ENCODE assay signal across 22 mouse cellular contexts in genomic region chr9:43908325-43908724, GRCm38 (mm10).
DNase-seq lines count a peak whose midpoint lies in the region; ATAC-seq and TF ChIP-seq lines count a peak whose summit lies in the region.
"Had no signal": no experiment of that assay in that cellular context is flagged by ENCODE, and none has a peak within 500 bp of the region (broad histone marks: within the 10 kb centered on the region; RNA-seq: fewer than 3 reads in every experiment).

No protein-coding gene starts in this region.

- ATAC-seq in embryonic facial prominence, embryonic 11.5 days (replicated peaks; ENCODE audit: insufficient number of reproducible peaks, low FRiP score, low TSS enrichment, low read depth), result no peak
- ATAC-seq in limb, embryonic 11.5 days (ENCODE audit: insufficient number of reproducible peaks, low FRiP score, low TSS enrichment, low read depth), result no peak
- no peak for ATAC-seq in kidney, embryonic 15.5 days (replicated peaks; ENCODE audit: low FRiP score)
- ATAC-seq: forebrain, embryonic 15.5 days; intestine, embryonic 15.5 days had no signal

- H3K4me1 ChIP-seq in embryonic facial prominence, embryonic 11.5 days (ENCODE audit: control insufficient read depth, insufficient read depth, low read length), result no peaks in the 10 kb centered on the region
- peaks cover 10% of the 10 kb centered on the region for H3K4me1 ChIP-seq in embryonic facial prominence, embryonic 10.5 days
- H3K4me1 ChIP-seq in limb, embryonic 11.5 days (ENCODE audit: control insufficient read depth, insufficient read depth, low read length), result no peaks in the 10 kb centered on the region
- H3K4me1 ChIP-seq in limb, embryonic 10.5 days, result peaks cover 9% of the 10 kb centered on the region; the same call in 1 of the 2 replicates
- H3K4me1 ChIP-seq in ES-E14 (ENCODE audit: control insufficient read depth in 2 of 2, insufficient read depth in 2 of 2, low read length in 2 of 2, poor library complexity in 1 of 2), result no peaks in the 10 kb centered on the region
- no peaks in the 10 kb centered on the region for H3K4me1 ChIP-seq in kidney, embryonic 15.5 days
- H3K4me1 ChIP-seq: forebrain, embryonic 15.5 days; intestine, embryonic 15.5 days; limb, embryonic 13.5 days; liver, embryonic 13.5 days had no signal

- no peaks in the 10 kb centered on the region for H3K27me3 ChIP-seq in embryonic facial prominence, embryonic 11.5 days (ENCODE audit: control insufficient read depth, insufficient read depth, low read length)
- no peaks in the 10 kb centered on the region for H3K27me3 ChIP-seq in embryonic facial prominence, embryonic 10.5 days (replicated peaks; ENCODE audit: low read depth, poor library complexity, severe bottlenecking)
- H3K27me3 ChIP-seq in limb, embryonic 11.5 days (ENCODE audit: control insufficient read depth, insufficient read depth, low read length), result no peaks in the 10 kb centered on the region
- H3K27me3 ChIP-seq in limb, embryonic 10.5 days (ENCODE audit: low read depth, poor library complexity, severe bottlenecking), result no peaks in the 10 kb centered on the region
- H3K27me3 ChIP-seq in kidney, embryonic 15.5 days, result no peaks in the 10 kb centered on the region
- H3K27me3 ChIP-seq: embryonic facial prominence, embryonic 13.5 days; forebrain, embryonic 15.5 days; hindbrain, embryonic 13.5 days; intestine, embryonic 15.5 days; limb, embryonic 13.5 days; liver, embryonic 13.5 days had no signal

- intact Hi-C loops in left cerebral cortex, postnatal 36 days (cut with DNase I), result no loop called here

- TF ChIP-seq POLR2A in brain, embryonic 14.5 days (IDR thresholded peaks at IDR 0.05; ENCODE audit: borderline replicate concordance, extremely low read depth, insufficient read depth, insufficient read length, poor library complexity, severe bottlenecking), result no peak

- 84% methylated on average over 4 of the region's 4 CpGs for WGBS in embryonic facial prominence, embryonic 11.5 days
- 81% methylated on average over 4 of the region's 4 CpGs for WGBS in embryonic facial prominence, embryonic 10.5 days
- WGBS in limb, embryonic 11.5 days, result 76% methylated on average over 4 of the region's 4 CpGs
- 80% methylated on average over 4 of the region's 4 CpGs for WGBS in limb, embryonic 10.5 days
- WGBS in kidney, embryonic 15.5 days, result 87% methylated on average over 4 of the region's 4 CpGs

- H3K4me2 ChIP-seq in embryonic facial prominence, embryonic 11.5 days (ENCODE audit: low read depth, low read length), result no peak overlapping the region
- H3K4me2 ChIP-seq in limb, embryonic 11.5 days (ENCODE audit: low read depth, severe bottlenecking), result no peak overlapping the region
- H3K4me2 ChIP-seq in kidney, embryonic 15.5 days, result no peak overlapping the region
- H3K4me2 ChIP-seq: embryonic facial prominence, embryonic 13.5 days; forebrain, embryonic 15.5 days; heart, embryonic 11.5 days; hindbrain, embryonic 13.5 days; intestine, embryonic 15.5 days; limb, embryonic 13.5 days; liver, embryonic 13.5 days; lung, embryonic 14.5 days had no signal

- TF ChIP-seq CTCF in brain, embryonic 14.5 days (IDR thresholded peaks at IDR 0.05; ENCODE audit: borderline replicate concordance, extremely low read depth, insufficient read depth, insufficient read length), result peak; percentile 34; the same call in 1 of the 2 replicates

- H3K36me3 ChIP-seq in embryonic facial prominence, embryonic 11.5 days (replicated peaks; ENCODE audit: control insufficient read depth, insufficient read depth, low read depth, low read length), result no peaks in the 10 kb centered on the region
- H3K36me3 ChIP-seq in embryonic facial prominence, embryonic 10.5 days (replicated peaks), result no peaks in the 10 kb centered on the region
- H3K36me3 ChIP-seq in limb, embryonic 11.5 days (ENCODE audit: control insufficient read depth, insufficient read depth, low read length), result no peaks in the 10 kb centered on the region
- no peaks in the 10 kb centered on the region for H3K36me3 ChIP-seq in limb, embryonic 10.5 days
- H3K36me3 ChIP-seq in ES-E14 (ENCODE audit: control insufficient read depth, insufficient read depth, low read length, poor library complexity, severe bottlenecking), result no peaks in the 10 kb centered on the region
- H3K36me3 ChIP-seq in kidney, embryonic 15.5 days, result no peaks in the 10 kb centered on the region
- H3K36me3 ChIP-seq: embryonic facial prominence, embryonic 13.5 days; forebrain, embryonic 15.5 days; hindbrain, embryonic 13.5 days; intestine, embryonic 15.5 days; limb, embryonic 13.5 days; liver, embryonic 13.5 days had no signal

- H3K27ac ChIP-seq in embryonic facial prominence, embryonic 11.5 days (replicated peaks; ENCODE audit: low read depth, low read length), result no peak overlapping the region
- no peak overlapping the region for H3K27ac ChIP-seq in embryonic facial prominence, embryonic 10.5 days (replicated peaks)
- H3K27ac ChIP-seq in limb, embryonic 11.5 days (replicated peaks; ENCODE audit: low read depth, low read length), result no peak overlapping the region
- no peak overlapping the region for H3K27ac ChIP-seq in limb, embryonic 10.5 days
- no peak overlapping the region for H3K27ac ChIP-seq in ES-E14 (ENCODE audit: insufficient read depth, low read depth, low read length, poor library complexity, severe bottlenecking)
- H3K27ac ChIP-seq in kidney, embryonic 15.5 days, result no peak overlapping the region
- H3K27ac ChIP-seq: embryonic facial prominence, embryonic 13.5 days; forebrain, embryonic 15.5 days; hindbrain, embryonic 13.5 days; intestine, embryonic 15.5 days; limb, embryonic 13.5 days; liver, embryonic 13.5 days had no signal

- H3K4me3 ChIP-seq in embryonic facial prominence, embryonic 11.5 days (ENCODE audit: low read depth, low read length), result no peak overlapping the region
- no peak overlapping the region for H3K4me3 ChIP-seq in embryonic facial prominence, embryonic 10.5 days
- H3K4me3 ChIP-seq in limb, embryonic 11.5 days (ENCODE audit: low read depth, low read length), result no peak overlapping the region
- no peak overlapping the region for H3K4me3 ChIP-seq in limb, embryonic 10.5 days
- no peak overlapping the region for H3K4me3 ChIP-seq in ES-E14 (ENCODE audit: insufficient read depth in 1 of 2, low read depth in 1 of 2, low read length in 2 of 2, poor library complexity in 1 of 2, severe bottlenecking in 1 of 2)
- no peak overlapping the region for H3K4me3 ChIP-seq in kidney, embryonic 15.5 days (replicated peaks)
- H3K4me3 ChIP-seq: embryonic facial prominence, embryonic 13.5 days; forebrain, embryonic 15.5 days; hindbrain, embryonic 13.5 days; intestine, embryonic 15.5 days; limb, embryonic 13.5 days; liver, embryonic 13.5 days had no signal

- DNase-seq in embryonic facial prominence, embryonic 11.5 days (ENCODE audit: low spot score), result peak; percentile 36
- no peak for DNase-seq in embryonic facial prominence, embryonic 10.5 days (ENCODE audit: low spot score)
- DNase-seq in limb, embryonic 11.5 days (ENCODE audit: low spot score), result peak; percentile 33
- no peak for DNase-seq in limb, embryonic 10.5 days (ENCODE audit: low spot score)
- DNase-seq in ES-E14 (ENCODE audit: low read depth, low spot score), result peak; percentile 37
- DNase-seq in brain, embryonic 14.5 days (ENCODE audit: low read depth), result no peak
- DNase-seq in left cerebral cortex, postnatal 36 days (ENCODE audit: low spot score in 2 of 2), result no peak
- DNase-seq: cerebellum, adult 9-10 months; heart, postnatal 14 days; kidney, postnatal 10 days; liver, embryonic 13.5 days; lung, embryonic 14.5 days; lung, postnatal 36 days; right cerebral cortex, adult 18-20 months; thymus, postnatal 36 days had no signal

- H3K9me3 ChIP-seq in embryonic facial prominence, embryonic 11.5 days (replicated peaks; ENCODE audit: control insufficient read depth, low read length), result no peaks in the 10 kb centered on the region
- no peaks in the 10 kb centered on the region for H3K9me3 ChIP-seq in embryonic facial prominence, embryonic 10.5 days
- H3K9me3 ChIP-seq in limb, embryonic 11.5 days (ENCODE audit: control insufficient read depth, low read length), result no peaks in the 10 kb centered on the region
- H3K9me3 ChIP-seq in limb, embryonic 10.5 days (replicated peaks), result no peaks in the 10 kb centered on the region
- H3K9me3 ChIP-seq in ES-E14 (ENCODE audit: control insufficient read depth, insufficient read depth, low read depth, low read length), result no peaks in the 10 kb centered on the region
- no peaks in the 10 kb centered on the region for H3K9me3 ChIP-seq in kidney, embryonic 15.5 days (replicated peaks)
- H3K9me3 ChIP-seq: embryonic facial prominence, embryonic 13.5 days; forebrain, embryonic 15.5 days; hindbrain, embryonic 13.5 days; intestine, embryonic 15.5 days; limb, embryonic 13.5 days; liver, embryonic 13.5 days had no signal

- H3K9ac ChIP-seq in embryonic facial prominence, embryonic 11.5 days (replicated peaks; ENCODE audit: low read length), result no peak overlapping the region
- H3K9ac ChIP-seq in limb, embryonic 11.5 days (ENCODE audit: low read length), result no peak overlapping the region
- H3K9ac ChIP-seq in ES-E14 (ENCODE audit: insufficient read depth, low read depth, low read length, poor library complexity, severe bottlenecking), result no peak overlapping the region
- no peak overlapping the region for H3K9ac ChIP-seq in kidney, embryonic 15.5 days
- H3K9ac ChIP-seq: embryonic facial prominence, embryonic 13.5 days; forebrain, embryonic 15.5 days; hindbrain, embryonic 13.5 days; intestine, embryonic 15.5 days; limb, embryonic 13.5 days; liver, embryonic 13.5 days; lung, embryonic 14.5 days had no signal

- in situ Hi-C loops in ES-E14 (cut with MboI; ENCODE audit: low sequenced_read_pairs in 2 of 2, unreplicated experiment in 2 of 2), result no loop called here

TF ChIP-seq in ES-E14, 5 proteins besides CTCF, POLR2A, EP300 and RAD21:
- TF ChIP-seq ZC3H11A (IDR thresholded peaks at IDR 0.05; ENCODE audit: borderline replicate concordance, low read depth, low read length) (no peak), ZNF384 (IDR thresholded peaks at IDR 0.05; ENCODE audit: low read depth, low read length) (peak; percentile 69; the same call in 1 of the 2 replicates), CHD2 (IDR thresholded peaks at IDR 0.05; ENCODE audit: low read depth, low read length) (no peak)

Comparison
In these comparisons a context has a peak if more than half of its experiments do, and no peak if none do; other contexts are left out.
1. DNase-seq: peak in embryonic facial prominence, embryonic 11.5 days (single experiment), limb, embryonic 11.5 days (single experiment) and ES-E14 (single experiment); none in embryonic facial prominence, embryonic 10.5 days (single experiment), limb, embryonic 10.5 days (single experiment), brain, embryonic 14.5 days (single experiment) and left cerebral cortex, postnatal 36 days (0 of 2).